Mouse (Mus musculus) brain, embryonic 14.5 days (tissue): ENCODE data around the gene Ptger1.

Experiments used
- CTCF ChIP-seq: fragments of 200-500 bp; IDR thresholded peaks from 2 replicates; pipeline ENCODE4 v1.5.1; 2012; ENCODE audit warnings: inconsistent platforms, mild to moderate bottlenecking, moderate library complexity, borderline replicate concordance; ENCODE audit not compliant: insufficient read depth, insufficient read length; ENCODE audit errors: extremely low read depth
- POLR2A ChIP-seq: fragments of 200-500 bp; IDR thresholded peaks from 2 replicates; pipeline ENCODE4 v1.6.1; 2012; ENCODE audit warnings: mild to moderate bottlenecking, inconsistent platforms, borderline replicate concordance; ENCODE audit not compliant: poor library complexity, insufficient read depth, insufficient read length, severe bottlenecking; ENCODE audit errors: extremely low read depth

GRCm38 (mm10) chr8:83672936-83673335 is 6.5 kb downstream of the Ptger1 start:
- no peak for TF ChIP-seq POLR2A
- TF ChIP-seq CTCF: no peak
